Mouse (Mus musculus) layer of hippocampus, adult 8-10 months (tissue): ENCODE data around the gene Spink2. TPM values are rescaled to one million over a fixed set of nuclear protein-coding genes. Genes with fewer than 3 reads are reported as not detected.

Experiments used
- total RNA-seq, 4 experiments: library from RNA; stranded (reverse); gene quantifications; 2 replicates each; pipeline ENCODE4 v1.2.4; 2022

Spink2 gene
- total RNA-seq, 4 experiments from 2014 or later = not detected

Other genes with a start within 250 kb of the Spink2 start
- gene Srp72, start 236.8 kb downstream of the Spink2 start, total RNA-seq = 100 to 1,000 TPM; 101 to 116 (median 107) TPM
- under 1 TPM in 1 of 4 experiments, not detected in 3; 0.80 TPM for gene Arl9, start 207.4 kb downstream of the Spink2 start, total RNA-seq
- gene Thegl, start 195.4 kb downstream of the Spink2 start, total RNA-seq = 1 to 10 TPM in 1 of 4 experiments, under 1 TPM in 3; 0.51 to 1.0 (median 0.79) TPM
- 10 to 100 TPM; 67.3 to 87.2 (median 72.1) TPM for gene Hopx, start 96.3 kb downstream of the Spink2 start, total RNA-seq
- 1 to 10 TPM; 4.1 to 6.4 (median 5.2) TPM for gene Rest, start 54.0 kb upstream of the Spink2 start, total RNA-seq
- gene Noa1, start 98.6 kb upstream of the Spink2 start, total RNA-seq = 10 to 100 TPM; 21.8 to 30.1 (median 23.7) TPM
- 10 to 100 TPM; 45.8 to 49.4 (median 47.3) TPM for gene Polr2b, start 98.7 kb upstream of the Spink2 start, total RNA-seq
- gene Igfbp7, start 196.6 kb upstream of the Spink2 start, total RNA-seq = 10 to 100 TPM; 19.3 to 31.5 (median 25.8) TPM